Mouse (Mus musculus) erythroblast, embryonic 14.5 days (primary cell): ENCODE results near the gene Prkca. TPM values are rescaled to one million over a fixed set of nuclear protein-coding genes. Genes with fewer than 3 reads are reported as not detected.

Experiments used
- H3K27me3 ChIP-seq: 2 replicates; pipeline ENCODE4 v1.6.1; 2012; ENCODE audit warnings: inconsistent platforms; ENCODE audit not compliant: control insufficient read depth
- H3K36me3 ChIP-seq: 2 replicates; pipeline ENCODE4 v1.6.1; 2012; ENCODE audit warnings: mild to moderate bottlenecking, inconsistent platforms; ENCODE audit not compliant: control insufficient read depth
- H3K4me1 ChIP-seq: 2 replicates; pipeline ENCODE4 v1.6.1; 2012; ENCODE audit warnings: inconsistent platforms; ENCODE audit not compliant: control insufficient read depth
- H3K4me3 ChIP-seq: replicated peaks from 2 replicates; pipeline ENCODE3; 2012; ENCODE audit warnings: moderate library complexity, mild to moderate bottlenecking, inconsistent platforms
- H3K9me3 ChIP-seq: 2 replicates; pipeline ENCODE4 v1.6.1; 2012; ENCODE audit warnings: low read length, inconsistent platforms, mixed read lengths; ENCODE audit not compliant: control insufficient read depth
- GATA1 ChIP-seq: IDR thresholded peaks from 2 replicates; pipeline ENCODE4 v1.6.1; 2012; ENCODE audit warnings: low read length, inconsistent platforms, mixed read lengths
- TAL1 ChIP-seq: IDR thresholded peaks from 3 replicates; pipeline ENCODE4 v1.6.1; 2012; ENCODE audit warnings: low read length, inconsistent platforms, mixed read lengths
- polyA plus RNA-seq: library from polyadenylated mRNA; stranded (reverse); fragments of >175 nt; gene quantifications from 2 replicates; pipeline ENCODE4 v1.2.3, GENCODE M21; 2012

Gene Prkca
- polyA plus RNA-seq, 1 experiment = 0.01 TPM

DNA sequence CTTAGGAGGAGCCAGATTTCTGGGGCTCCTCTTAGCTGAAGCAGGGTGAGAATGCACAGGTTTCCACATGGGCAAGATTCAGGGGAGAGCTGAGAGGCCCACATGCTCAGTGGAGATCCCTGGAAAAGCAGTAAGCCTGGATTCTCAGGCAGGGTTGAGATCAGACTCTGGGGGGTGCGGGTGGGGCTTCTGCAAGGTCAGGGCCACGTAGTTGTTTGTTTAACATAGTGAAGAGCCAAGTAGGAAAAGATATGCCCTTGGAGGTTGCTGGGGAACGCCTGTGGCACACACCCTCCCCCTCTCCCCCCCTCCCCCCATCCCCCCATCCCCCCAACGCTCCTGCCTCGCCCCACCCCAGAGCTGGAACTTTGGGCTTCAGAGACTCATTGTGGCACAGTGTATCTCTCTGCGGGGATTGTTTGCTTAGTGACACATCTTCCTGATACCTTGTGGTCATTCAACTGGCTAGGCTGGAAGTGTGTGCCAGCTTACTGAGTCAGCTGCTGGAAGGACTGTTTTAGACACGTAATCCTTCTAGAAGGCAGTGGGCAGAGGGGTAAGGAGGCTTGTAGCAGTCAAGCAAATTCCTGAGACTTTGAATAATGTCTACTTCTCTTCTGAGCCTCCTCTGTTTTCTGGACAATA is 21.3 kb upstream of the Prkca start:
- Histone ChIP-seq H3K36me3 (no peaks in the 10 kb centered on the region), H3K4me1 (no peaks in the 10 kb centered on the region), H3K27me3 (no peaks in the 10 kb centered on the region), H3K9me3 (no peaks in the 10 kb centered on the region), H3K4me3 (no peak overlapping the region)
- TF ChIP-seq GATA1 (no peak), TAL1 (no peak)

DNA sequence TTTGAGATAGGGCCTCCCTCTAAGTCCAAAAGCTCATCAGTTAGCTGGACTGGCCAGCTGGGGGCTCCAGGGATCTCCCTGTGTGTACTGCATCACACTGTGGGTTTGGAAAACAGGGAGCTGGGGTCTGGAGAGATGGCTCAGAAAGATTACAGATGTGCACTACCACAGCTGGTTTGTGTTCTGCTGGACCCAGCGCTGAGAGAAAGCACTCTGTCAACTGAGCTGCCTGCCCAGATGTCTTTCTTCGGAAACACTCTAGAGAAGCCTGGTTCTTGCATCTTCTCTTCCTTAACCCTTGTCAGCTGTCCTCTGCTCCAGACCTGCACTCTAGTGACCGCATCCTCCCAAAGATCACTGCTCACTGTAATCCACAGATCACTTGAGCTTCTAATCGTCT is 20.3 kb upstream of the Prkca start:
- H3K4me1 ChIP-seq = no peaks in the 10 kb centered on the region
- H3K9me3 ChIP-seq = no peaks in the 10 kb centered on the region
- H3K4me3 ChIP-seq = no peak overlapping the region
- no peaks in the 10 kb centered on the region for H3K36me3 ChIP-seq
- TF ChIP-seq TAL1 = no peak
- TF ChIP-seq GATA1 = no peak
- H3K27me3 ChIP-seq = no peaks in the 10 kb centered on the region

DNA sequence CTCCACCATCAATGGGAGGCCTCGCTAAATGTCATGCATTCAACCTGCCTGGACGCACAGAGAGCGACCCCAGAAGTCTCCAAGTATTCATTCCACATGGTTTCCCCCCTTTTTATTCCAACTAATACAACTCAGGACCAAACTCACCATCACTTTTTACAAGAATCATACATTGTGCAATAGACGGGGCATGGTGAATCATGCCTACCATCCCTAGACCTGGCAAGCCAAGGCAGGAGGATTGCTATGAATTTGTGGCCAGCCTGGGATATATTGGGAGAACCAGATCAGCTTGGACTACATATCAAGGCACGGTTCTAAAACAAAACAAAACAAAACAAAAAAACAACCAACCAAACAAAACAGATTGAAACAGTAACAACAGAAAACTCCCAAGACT is 19.2 kb upstream of the Prkca start:
- Histone ChIP-seq H3K4me3 (no peak overlapping the region), H3K27me3 (no peaks in the 10 kb centered on the region), H3K36me3 (no peaks in the 10 kb centered on the region), H3K9me3 (no peaks in the 10 kb centered on the region), H3K4me1 (no peaks in the 10 kb centered on the region)
- TF ChIP-seq GATA1 = no peak
- TF ChIP-seq TAL1 = no peak

DNA sequence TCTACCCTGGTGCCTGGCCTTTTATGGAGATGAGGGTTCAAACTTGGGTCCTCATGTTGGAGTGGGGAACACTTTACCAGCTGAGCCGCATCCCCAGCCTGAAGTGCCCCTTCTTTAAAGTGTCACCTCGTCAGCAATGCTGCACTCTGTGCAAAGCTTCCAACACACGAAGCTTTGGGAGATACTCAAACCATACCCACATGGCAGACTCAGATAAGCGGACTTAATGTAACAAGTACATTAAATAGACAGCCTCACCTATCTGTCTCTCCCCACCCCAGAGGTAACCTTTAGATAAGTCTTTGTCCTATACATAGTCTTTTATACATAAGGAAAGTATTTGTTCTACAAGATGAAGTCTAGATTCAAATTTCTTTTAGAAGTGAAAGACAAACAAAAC is 17.3 kb upstream of the Prkca start:
- Histone ChIP-seq H3K4me1 (no peaks in the 10 kb centered on the region), H3K27me3 (no peaks in the 10 kb centered on the region), H3K9me3 (no peaks in the 10 kb centered on the region)

DNA sequence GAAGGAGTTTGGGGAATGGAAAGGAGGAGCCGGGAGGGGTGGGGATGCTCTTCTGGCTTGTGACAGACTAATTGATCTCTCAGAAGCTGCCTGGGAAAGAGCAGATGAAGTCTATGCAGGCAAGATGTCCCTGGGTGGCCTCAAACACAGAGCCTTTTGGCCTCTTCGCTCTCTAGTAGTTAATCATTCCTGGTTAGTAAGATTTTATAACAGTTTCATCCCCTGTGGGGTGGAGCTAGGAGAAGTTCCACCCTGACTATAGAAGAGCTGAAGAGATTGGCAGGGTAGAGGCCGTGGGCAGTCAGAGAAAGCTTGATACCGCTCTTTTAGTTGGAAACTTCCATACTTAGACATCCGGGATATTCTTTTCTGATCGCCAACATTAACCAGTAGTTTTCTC is 15.2 kb upstream of the Prkca start:
- TF ChIP-seq GATA1 (no peak), TAL1 (no peak)
- H3K36me3 ChIP-seq = no peaks in the 10 kb centered on the region
- no peak overlapping the region for H3K4me3 ChIP-seq

More for the DNA sequence above, 17.3 kb upstream of the Prkca start:
- H3K36me3 ChIP-seq = no peaks in the 10 kb centered on the region
- H3K4me3 ChIP-seq = no peak overlapping the region
- TF ChIP-seq TAL1 (no peak), GATA1 (no peak)

DNA sequence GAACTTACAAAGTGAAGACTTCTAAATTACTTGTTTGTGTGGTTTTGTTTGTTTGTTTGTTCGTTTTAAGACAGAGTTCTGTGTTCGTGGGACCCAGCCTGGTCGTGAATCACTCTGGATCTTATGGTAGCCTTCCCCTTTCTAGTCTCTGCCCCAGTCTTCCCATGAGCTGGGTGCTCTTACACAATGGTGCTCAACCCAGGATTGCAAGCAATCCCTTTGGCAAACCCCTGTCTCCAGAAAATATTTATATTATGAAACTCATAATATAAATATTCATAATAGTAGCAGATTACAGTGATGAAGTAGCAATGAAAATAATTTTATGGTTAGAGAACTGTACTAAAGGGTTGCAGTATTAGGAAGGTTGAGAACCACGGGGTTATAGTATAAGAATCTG is 12.3 kb upstream of the Prkca start:
- Histone ChIP-seq H3K4me1 (no peaks in the 10 kb centered on the region), H3K36me3 (no peaks in the 10 kb centered on the region), H3K27me3 (no peaks in the 10 kb centered on the region), H3K4me3 (no peak overlapping the region), H3K9me3 (no peaks in the 10 kb centered on the region)
- TF ChIP-seq GATA1 (no peak), TAL1 (no peak)

More for the DNA sequence above, 15.2 kb upstream of the Prkca start:
- no peaks in the 10 kb centered on the region for H3K9me3 ChIP-seq
- H3K27me3 ChIP-seq = no peaks in the 10 kb centered on the region
- H3K4me1 ChIP-seq = no peaks in the 10 kb centered on the region

DNA sequence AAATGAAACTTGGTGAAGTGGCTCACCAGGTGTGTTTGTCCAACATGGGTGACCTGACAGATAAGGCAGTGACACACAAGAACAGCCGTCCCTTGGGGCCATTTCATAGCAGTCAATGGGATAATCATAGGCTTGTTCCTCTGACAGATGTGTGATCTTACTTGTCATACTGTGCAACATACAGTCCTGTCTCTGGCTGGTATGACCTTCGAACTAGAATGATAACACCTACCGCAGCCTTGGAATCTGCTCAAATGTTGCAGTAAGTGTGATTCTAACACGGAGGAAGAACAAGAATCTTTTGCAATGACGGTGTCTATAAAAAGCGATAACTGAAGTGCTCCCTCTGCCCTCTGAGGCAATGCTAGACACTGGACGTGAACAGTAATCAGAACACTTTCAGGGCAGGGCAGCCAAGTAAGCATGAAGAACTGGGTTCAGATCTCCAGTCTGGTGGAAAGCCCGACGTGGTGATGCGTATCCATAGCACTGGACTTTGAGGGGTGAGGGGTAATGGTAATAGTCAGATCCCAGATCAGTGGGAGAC is 9.2 kb upstream of the Prkca start:
- no peaks in the 10 kb centered on the region; the same call in 1 of the 2 replicates for H3K27me3 ChIP-seq
- no peaks in the 10 kb centered on the region for H3K36me3 ChIP-seq
- no peak overlapping the region for H3K4me3 ChIP-seq
- no peaks in the 10 kb centered on the region for H3K9me3 ChIP-seq
- no peaks in the 10 kb centered on the region for H3K4me1 ChIP-seq
- TF ChIP-seq GATA1 (no peak), TAL1 (no peak)

DNA sequence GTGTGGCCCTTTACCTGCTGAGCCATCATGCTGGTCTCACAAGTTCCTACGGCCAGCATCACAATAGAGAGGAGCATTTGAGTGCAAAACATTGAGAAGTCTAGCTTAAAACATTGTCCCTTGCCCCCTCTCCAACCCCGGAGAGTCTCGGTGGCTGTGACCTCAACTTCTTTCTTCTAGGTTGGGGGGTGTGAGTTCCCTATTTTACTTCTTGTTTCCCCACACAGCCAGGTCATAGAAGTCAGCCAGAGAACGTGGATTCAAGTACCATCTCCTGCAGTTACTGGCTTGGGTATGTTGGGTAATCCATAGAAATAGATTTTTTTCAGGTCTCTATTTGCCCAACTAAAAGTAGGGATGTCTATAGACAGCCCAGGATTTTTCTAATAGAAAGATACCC is 7.1 kb upstream of the Prkca start:
- no peaks in the 10 kb centered on the region for H3K4me1 ChIP-seq
- no peak overlapping the region for H3K4me3 ChIP-seq
- H3K36me3 ChIP-seq = no peaks in the 10 kb centered on the region
- H3K9me3 ChIP-seq = no peaks in the 10 kb centered on the region
- H3K27me3 ChIP-seq = peaks cover 3% of the 10 kb centered on the region; the same call in 1 of the 2 replicates
- TF ChIP-seq GATA1 = no peak
- no peak for TF ChIP-seq TAL1

DNA sequence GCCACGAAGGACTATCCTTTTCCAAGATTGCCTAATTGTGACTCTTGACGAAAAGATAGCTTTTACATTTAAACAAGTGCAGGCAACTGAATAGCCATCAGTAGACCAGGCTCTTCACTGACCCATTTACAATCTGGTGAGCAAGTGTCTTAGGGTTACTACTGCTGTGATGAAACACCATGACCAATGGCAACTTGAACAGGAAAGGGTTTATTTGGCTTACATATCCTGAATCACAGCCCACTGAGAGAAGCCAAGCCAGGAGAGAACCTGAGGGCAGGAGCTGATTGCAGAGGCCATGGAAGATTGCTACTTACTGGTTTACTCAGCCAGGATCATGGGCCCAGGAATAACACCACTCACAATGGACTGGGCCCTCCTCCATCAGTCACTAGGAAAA is 1.6 kb upstream of the Prkca start:
- peaks cover 45% of the 10 kb centered on the region for H3K27me3 ChIP-seq
- TF ChIP-seq GATA1 = no peak
- no peak for TF ChIP-seq TAL1

DNA sequence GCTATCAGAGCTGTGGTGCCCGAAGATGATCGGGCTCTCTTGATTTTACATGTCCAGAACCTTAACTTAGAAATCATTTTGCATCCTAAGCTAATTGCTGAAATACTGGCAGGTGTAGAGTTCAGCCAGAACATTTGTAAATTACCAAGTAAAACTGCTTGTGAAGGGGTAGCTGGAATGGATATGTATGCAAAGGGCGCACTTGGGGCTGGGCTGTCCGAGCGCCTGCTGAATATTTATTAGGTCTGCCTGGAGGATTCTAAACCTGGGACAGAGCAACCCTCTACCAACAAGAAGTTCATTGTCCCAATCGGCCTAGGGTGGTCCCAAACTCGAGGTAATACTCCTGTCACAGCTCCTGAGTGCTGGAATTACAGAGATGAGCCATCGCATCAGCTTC is 1.0 kb upstream of the Prkca start:
- Histone ChIP-seq H3K4me1 (peaks cover 21% of the 10 kb centered on the region), H3K9me3 (no peaks in the 10 kb centered on the region), H3K4me3 (no peak overlapping the region), H3K36me3 (no peaks in the 10 kb centered on the region), H3K27me3 (peaks cover 45% of the 10 kb centered on the region)
- no peak for TF ChIP-seq GATA1
- no peak for TF ChIP-seq TAL1

More for the DNA sequence above, 1.6 kb upstream of the Prkca start:
- no peaks in the 10 kb centered on the region for H3K9me3 ChIP-seq
- H3K36me3 ChIP-seq = no peaks in the 10 kb centered on the region
- no peak overlapping the region for H3K4me3 ChIP-seq
- H3K4me1 ChIP-seq = peaks cover 21% of the 10 kb centered on the region
